In the genomic region with DNA sequence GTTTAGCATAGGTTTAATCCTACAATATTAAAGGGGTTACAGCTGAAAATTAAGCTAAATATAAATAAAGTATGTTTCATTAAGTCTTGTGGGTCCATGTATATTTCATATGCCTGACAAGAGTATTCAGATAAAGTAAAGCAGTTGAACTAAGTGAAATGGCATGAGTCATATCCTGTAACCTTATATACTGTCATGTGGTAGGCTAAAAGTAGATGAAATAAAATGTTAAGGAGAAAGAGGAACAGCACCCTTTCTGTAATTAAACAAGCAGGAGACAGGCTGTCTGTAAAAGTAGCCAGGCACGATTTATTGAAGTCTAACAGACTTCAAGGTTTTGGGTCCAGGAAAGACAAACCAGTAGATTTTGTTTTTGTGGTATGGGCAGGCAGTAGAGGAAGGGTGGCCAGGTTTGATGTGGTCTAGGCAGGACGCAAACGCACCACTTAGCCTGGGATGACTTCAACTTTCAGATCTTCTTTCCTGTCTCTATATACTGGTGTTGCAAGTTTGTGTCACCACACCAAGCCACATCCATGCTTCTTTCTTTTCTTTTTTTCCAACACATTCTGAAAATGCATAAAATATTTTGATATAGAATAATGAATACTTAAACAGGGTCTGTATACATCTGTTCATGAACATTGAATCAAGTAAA, we compare ENCODE assay signal across 23 mouse cellular contexts. TPM values are rescaled to one million over a fixed set of nuclear protein-coding genes. Genes with fewer than 3 reads are reported as not detected.
A peak's percentile ranks its signal among the peaks of the same experiment; 100 is the strongest.
DNase-seq lines count a peak whose midpoint lies in the region; ATAC-seq and TF ChIP-seq lines count a peak whose summit lies in the region.
"Had no signal": no experiment of that assay in that cellular context is flagged by ENCODE, and none has a peak within 500 bp of the region (broad histone marks: within the 10 kb centered on the region; RNA-seq: fewer than 3 reads in every experiment).

No protein-coding gene starts in this region.

- peak overlapping the region; percentile 98 for H3K27ac ChIP-seq in MEL (ENCODE audit: control insufficient read depth, low read depth, low read length)
- H3K27ac ChIP-seq: embryonic facial prominence, embryonic 13.5 days; forebrain, embryonic 13.5 days; hindbrain, embryonic 10.5 days; hindbrain, embryonic 14.5 days; intestine, embryonic 15.5 days had no signal

- no peak for TF ChIP-seq RAD21 in MEL (IDR thresholded peaks at IDR 0.05; ENCODE audit: low read depth, low read length)

- TF ChIP-seq CTCF in MEL (IDR thresholded peaks at IDR 0.05 in 2 of 3, conservative IDR thresholded peaks at IDR 0.05 in 1 of 3; ENCODE audit: control insufficient read depth in 1 of 3, insufficient read depth in 1 of 3, low read depth in 2 of 3, low read length in 3 of 3, poor library complexity in 1 of 3, severe bottlenecking in 1 of 3), result no peak

- peak overlapping the region in 1 of 2 experiments; percentile 52; a peak in 2 of 4 replicates for H3K4me3 ChIP-seq in MEL (ENCODE audit: control insufficient read depth in 1 of 2, insufficient read depth in 1 of 2, low read depth in 2 of 2, low read length in 2 of 2)
- H3K4me3 ChIP-seq: embryonic facial prominence, embryonic 13.5 days; forebrain, embryonic 13.5 days; heart, embryonic 12.5 days; hindbrain, embryonic 10.5 days; intestine, embryonic 15.5 days had no signal

- peak; percentile 81 to 83 for TF ChIP-seq EP300 in MEL (IDR thresholded peaks at IDR 0.05; ENCODE audit: low read depth in 1 of 2, low read length in 2 of 2)

- H3K27me3 ChIP-seq in MEL (ENCODE audit: control insufficient read depth in 1 of 2, insufficient read depth in 2 of 2, low read length in 2 of 2), result no peaks in the 10 kb centered on the region
- H3K27me3 ChIP-seq: CH12.LX; embryonic facial prominence, embryonic 13.5 days; forebrain, embryonic 13.5 days; heart, embryonic 12.5 days; intestine, embryonic 15.5 days had no signal

- H3K79me2 ChIP-seq in MEL (ENCODE audit: control insufficient read depth, insufficient read depth, low read length, poor library complexity), result no peaks in the 10 kb centered on the region

- H3K4me1 ChIP-seq in MEL (ENCODE audit: control insufficient read depth in 1 of 2, insufficient read depth in 2 of 2, low read length in 2 of 2), result no peaks in the 10 kb centered on the region; a peak in 1 of 4 replicates
- H3K4me1 ChIP-seq: embryonic facial prominence, embryonic 13.5 days; forebrain, embryonic 13.5 days; heart, embryonic 12.5 days; hindbrain, embryonic 10.5 days; intestine, embryonic 15.5 days had no signal

- DNase-seq in MEL (ENCODE audit: low read depth, low spot score), result peak; percentile 71
- DNase-seq in spleen, postnatal 10 days (ENCODE audit: low spot score in 2 of 2), result no peak
- no peak for DNase-seq in thymus, postnatal 10 days (ENCODE audit: low spot score in 2 of 2)
- DNase-seq in lung, postnatal 4 days, result no peak
- DNase-seq: adrenal gland, adult 8-10 months; cerebellum, adult 11-12 months; cerebellum, adult 9-10 months; cerebellum, postnatal 25 days; gastrocnemius, postnatal 36 days; heart, adult 18-20 months had no signal

- H3K9ac ChIP-seq in MEL (ENCODE audit: control insufficient read depth, low read depth, low read length, poor library complexity, severe bottlenecking), result peak overlapping the region; percentile 73
- H3K9ac ChIP-seq: embryonic facial prominence, embryonic 13.5 days; forebrain, embryonic 13.5 days; heart, embryonic 12.5 days; hindbrain, embryonic 14.5 days; intestine, embryonic 15.5 days had no signal

- H3K9me3 ChIP-seq in MEL (replicated peaks; ENCODE audit: insufficient read depth, low read length), result no peaks in the 10 kb centered on the region
- H3K9me3 ChIP-seq: embryonic facial prominence, embryonic 13.5 days; forebrain, embryonic 13.5 days; heart, embryonic 12.5 days; hindbrain, embryonic 10.5 days; intestine, embryonic 15.5 days had no signal

- H3K36me3 ChIP-seq in MEL (ENCODE audit: control insufficient read depth in 1 of 2, insufficient read depth in 2 of 2, low read length in 2 of 2), result peaks cover 0 to 5% of the 10 kb centered on the region in 2 experiments; a peak in 2 of 4 replicates
- H3K36me3 ChIP-seq: embryonic facial prominence, embryonic 13.5 days; heart, embryonic 12.5 days; hindbrain, embryonic 10.5 days; intestine, embryonic 15.5 days had no signal

- peak; percentile 40; the same call in 1 of the 2 replicates for ATAC-seq in granulocyte monocyte progenitor cell, adult 5-6 weeks (replicated peaks; ENCODE audit: poor library complexity, severe bottlenecking)
- peak; percentile 50 for ATAC-seq in megakaryocyte progenitor cell, adult 5-6 weeks (replicated peaks; ENCODE audit: poor library complexity)
- ATAC-seq: forebrain, embryonic 13.5 days; intestine, embryonic 15.5 days had no signal

- TF ChIP-seq POLR2A in MEL (IDR thresholded peaks at IDR 0.05; ENCODE audit: control insufficient read depth in 1 of 2, insufficient read depth in 1 of 2, low read depth in 1 of 2, low read length in 2 of 2, poor library complexity in 1 of 2), result no peak

TF ChIP-seq in MEL, 35 proteins besides CTCF, POLR2A, EP300 and RAD21:
- TF ChIP-seq MYC (IDR thresholded peaks at IDR 0.05; ENCODE audit: low read depth, low read length), result peak; percentile 63; the same call in 1 of the 2 replicates
- TF ChIP-seq ZC3H11A (IDR thresholded peaks at IDR 0.05; ENCODE audit: low read depth, low read length), result no peak
- no peak for TF ChIP-seq CHD1 (IDR thresholded peaks at IDR 0.05; ENCODE audit: low read depth, low read length)
- TF ChIP-seq GATA1 (IDR thresholded peaks at IDR 0.05; ENCODE audit: low read depth, low read length), result peak; percentile 47; the same call in 1 of the 2 replicates
- no peak for TF ChIP-seq ELF1 (IDR thresholded peaks at IDR 0.05; ENCODE audit: low read depth, low read length)
- TF ChIP-seq JUND (IDR thresholded peaks at IDR 0.05; ENCODE audit: low read depth, low read length), result peak; percentile 69; the same call in 1 of the 2 replicates
- 0 out of 2 replicates have a peak, but pooled peaks have one; percentile 20 for TF ChIP-seq MAX (IDR thresholded peaks at IDR 0.05; ENCODE audit: low read length)
- TF ChIP-seq MAZ (IDR thresholded peaks at IDR 0.05; ENCODE audit: low read depth, low read length), result no peak
- TF ChIP-seq USF1 (IDR thresholded peaks at IDR 0.05; ENCODE audit: low read depth, low read length), result peak; percentile 68; the same call in 1 of the 2 replicates
- TF ChIP-seq MXI1 (IDR thresholded peaks at IDR 0.05; ENCODE audit: low read depth, low read length), result no peak
- TF ChIP-seq TAL1 (IDR thresholded peaks at IDR 0.05; ENCODE audit: low read length), result no peak
- peak; percentile 66 for TF ChIP-seq TBP (IDR thresholded peaks at IDR 0.05; ENCODE audit: low read depth, low read length)
- peak; percentile 70 for TF ChIP-seq ETS1 (IDR thresholded peaks at IDR 0.05; ENCODE audit: low read depth, low read length)

RNA-seq across cellular contexts. Expression of a gene that starts 3.4 kb away (rescaled TPM):
- not detected in 2 replicates for total RNA-seq in MEL (2012; rRNA removed)
- polyA plus RNA-seq in MEL (2012; ENCODE audit: insufficient read depth in 1 of 2, insufficient read length in 2 of 2, low read depth in 1 of 2, low replicate concordance in 2 of 2, missing spikeins in 1 of 2), result not detected
- not detected in 2 replicates for total RNA-seq in granulocyte monocyte progenitor cell, adult 5-6 weeks (2014; fragmentation: Nextera tagmentation)
- not detected in 2 replicates for total RNA-seq in granulocyte monocyte progenitor cell, adult 5-6 weeks (2017)
- total RNA-seq in megakaryocyte progenitor cell, adult 5-6 weeks (2015), result not detected in 2 replicates
- not detected in 2 replicates for total RNA-seq in megakaryocyte progenitor cell, adult 5-6 weeks (2017)
- total RNA-seq: adrenal gland, adult 8-10 months; adrenal gland, postnatal 4 days; CH12.LX; gastrocnemius, adult 8-10 months; gastrocnemius, postnatal 36 days; heart, adult 18-20 months; heart, postnatal 25 days had no signal
- polyA plus RNA-seq: embryonic facial prominence, embryonic 13.5 days; forebrain, embryonic 13.5 days; heart, embryonic 12.5 days; heart, embryonic 16.5 days; hindbrain, embryonic 10.5 days; hindbrain, embryonic 14.5 days; intestine, embryonic 15.5 days had no signal

RNA-seq across cellular contexts. Expression of a gene that starts 22.0 kb away (rescaled TPM):
- not detected in 2 replicates for total RNA-seq in MEL (2012; rRNA removed)
- polyA plus RNA-seq in MEL (2012; ENCODE audit: insufficient read depth in 1 of 2, insufficient read length in 2 of 2, low read depth in 1 of 2, low replicate concordance in 2 of 2, missing spikeins in 1 of 2), result not detected
- not detected in 2 replicates for total RNA-seq in granulocyte monocyte progenitor cell, adult 5-6 weeks (2014; fragmentation: Nextera tagmentation)
- total RNA-seq in granulocyte monocyte progenitor cell, adult 5-6 weeks (2017), result not detected in 2 replicates
- total RNA-seq in megakaryocyte progenitor cell, adult 5-6 weeks (2015), result not detected in 2 replicates
- not detected in 2 replicates for total RNA-seq in megakaryocyte progenitor cell, adult 5-6 weeks (2017)
- total RNA-seq: adrenal gland, adult 8-10 months; adrenal gland, postnatal 4 days; CH12.LX; gastrocnemius, adult 8-10 months; gastrocnemius, postnatal 36 days; heart, adult 18-20 months; heart, postnatal 25 days had no signal
- polyA plus RNA-seq: embryonic facial prominence, embryonic 13.5 days; forebrain, embryonic 13.5 days; heart, embryonic 12.5 days; heart, embryonic 16.5 days; hindbrain, embryonic 10.5 days; hindbrain, embryonic 14.5 days; intestine, embryonic 15.5 days had no signal

RNA-seq across cellular contexts. Expression of a gene that starts 32.6 kb away (rescaled TPM):
- total RNA-seq in MEL (2012; rRNA removed), result not detected in 2 replicates
- not detected for polyA plus RNA-seq in MEL (2012; ENCODE audit: insufficient read depth in 1 of 2, insufficient read length in 2 of 2, low read depth in 1 of 2, low replicate concordance in 2 of 2, missing spikeins in 1 of 2)
- not detected in 2 replicates for total RNA-seq in granulocyte monocyte progenitor cell, adult 5-6 weeks (2014; fragmentation: Nextera tagmentation)
- not detected in 2 replicates for total RNA-seq in granulocyte monocyte progenitor cell, adult 5-6 weeks (2017)
- total RNA-seq in megakaryocyte progenitor cell, adult 5-6 weeks (2015), result not detected in 2 replicates
- not detected in 2 replicates for total RNA-seq in megakaryocyte progenitor cell, adult 5-6 weeks (2017)
- total RNA-seq: adrenal gland, adult 8-10 months; adrenal gland, postnatal 4 days; CH12.LX; gastrocnemius, adult 8-10 months; gastrocnemius, postnatal 36 days; heart, adult 18-20 months; heart, postnatal 25 days had no signal
- polyA plus RNA-seq: embryonic facial prominence, embryonic 13.5 days; forebrain, embryonic 13.5 days; heart, embryonic 12.5 days; heart, embryonic 16.5 days; hindbrain, embryonic 10.5 days; hindbrain, embryonic 14.5 days; intestine, embryonic 15.5 days had no signal

RNA-seq across cellular contexts. Expression of a gene that starts 45.1 kb away (rescaled TPM):
- total RNA-seq in MEL (2012; rRNA removed), result not detected in 2 replicates
- polyA plus RNA-seq in MEL (2012; ENCODE audit: insufficient read depth in 1 of 2, insufficient read length in 2 of 2, low read depth in 1 of 2, low replicate concordance in 2 of 2, missing spikeins in 1 of 2), result not detected
- not detected in 2 replicates for total RNA-seq in granulocyte monocyte progenitor cell, adult 5-6 weeks (2014; fragmentation: Nextera tagmentation)
- total RNA-seq in granulocyte monocyte progenitor cell, adult 5-6 weeks (2017), result not detected in 2 replicates
- total RNA-seq in megakaryocyte progenitor cell, adult 5-6 weeks (2015), result not detected in 2 replicates
- not detected in 2 replicates for total RNA-seq in megakaryocyte progenitor cell, adult 5-6 weeks (2017)
- total RNA-seq: adrenal gland, adult 8-10 months; adrenal gland, postnatal 4 days; CH12.LX; gastrocnemius, adult 8-10 months; gastrocnemius, postnatal 36 days; heart, adult 18-20 months; heart, postnatal 25 days had no signal
- polyA plus RNA-seq: embryonic facial prominence, embryonic 13.5 days; forebrain, embryonic 13.5 days; heart, embryonic 12.5 days; heart, embryonic 16.5 days; hindbrain, embryonic 10.5 days; hindbrain, embryonic 14.5 days; intestine, embryonic 15.5 days had no signal

RNA-seq across cellular contexts. Expression of a gene that starts 57.4 kb away (rescaled TPM):
- not detected in 2 replicates for total RNA-seq in MEL (2012; rRNA removed)
- polyA plus RNA-seq in MEL (2012; ENCODE audit: insufficient read depth in 1 of 2, insufficient read length in 2 of 2, low read depth in 1 of 2, low replicate concordance in 2 of 2, missing spikeins in 1 of 2), result not detected
- not detected in 2 replicates for total RNA-seq in granulocyte monocyte progenitor cell, adult 5-6 weeks (2014; fragmentation: Nextera tagmentation)
- not detected in 2 replicates for total RNA-seq in granulocyte monocyte progenitor cell, adult 5-6 weeks (2017)
- total RNA-seq in megakaryocyte progenitor cell, adult 5-6 weeks (2015), result not detected in 2 replicates
- total RNA-seq in megakaryocyte progenitor cell, adult 5-6 weeks (2017), result not detected in 2 replicates
- total RNA-seq: adrenal gland, adult 8-10 months; adrenal gland, postnatal 4 days; CH12.LX; gastrocnemius, adult 8-10 months; gastrocnemius, postnatal 36 days; heart, adult 18-20 months; heart, postnatal 25 days had no signal
- polyA plus RNA-seq: embryonic facial prominence, embryonic 13.5 days; forebrain, embryonic 13.5 days; heart, embryonic 12.5 days; heart, embryonic 16.5 days; hindbrain, embryonic 10.5 days; hindbrain, embryonic 14.5 days; intestine, embryonic 15.5 days had no signal
